Mouse (Mus musculus) G1E (cell line): ENCODE measurements around the gene Dpy19l3.

ENCODE experiments used
- CTCF ChIP-seq: IDR thresholded peaks from 2 replicates; pipeline ENCODE4 v1.5.1; 2012; ENCODE audit warnings: low read depth, low read length, inconsistent platforms, mixed read lengths
- GATA1 ChIP-seq: IDR thresholded peaks from 2 replicates; pipeline ENCODE4 v1.6.1; 2012; ENCODE audit warnings: borderline replicate concordance, low read length, inconsistent platforms, mixed read lengths

- no peak for TF ChIP-seq GATA1
- no peak for TF ChIP-seq CTCF
These were observed 36.7 kb upstream of the Dpy19l3 start for GRCm38 (mm10) chr7:35790926-35791325.
